Mouse (Mus musculus) gastrocnemius, adult 18-20 months (tissue): ENCODE measurements around the gene 1810010D01Rik. TPM values are rescaled to one million over a fixed set of nuclear protein-coding genes. Genes with fewer than 3 reads are reported as not detected.

Source experiments
- DNase-seq: peaks from one replicate; pipeline ENCODE4 v3.0.0; 2021; ENCODE audit warnings: low spot score
- total RNA-seq, 2 experiments: library from RNA; stranded (reverse); gene quantifications; 2 replicates each; pipeline ENCODE4 v1.2.3; 2021

The 1810010D01Rik gene
- total RNA-seq, 2 experiments from 2014 or later, result not detected

DNA sequence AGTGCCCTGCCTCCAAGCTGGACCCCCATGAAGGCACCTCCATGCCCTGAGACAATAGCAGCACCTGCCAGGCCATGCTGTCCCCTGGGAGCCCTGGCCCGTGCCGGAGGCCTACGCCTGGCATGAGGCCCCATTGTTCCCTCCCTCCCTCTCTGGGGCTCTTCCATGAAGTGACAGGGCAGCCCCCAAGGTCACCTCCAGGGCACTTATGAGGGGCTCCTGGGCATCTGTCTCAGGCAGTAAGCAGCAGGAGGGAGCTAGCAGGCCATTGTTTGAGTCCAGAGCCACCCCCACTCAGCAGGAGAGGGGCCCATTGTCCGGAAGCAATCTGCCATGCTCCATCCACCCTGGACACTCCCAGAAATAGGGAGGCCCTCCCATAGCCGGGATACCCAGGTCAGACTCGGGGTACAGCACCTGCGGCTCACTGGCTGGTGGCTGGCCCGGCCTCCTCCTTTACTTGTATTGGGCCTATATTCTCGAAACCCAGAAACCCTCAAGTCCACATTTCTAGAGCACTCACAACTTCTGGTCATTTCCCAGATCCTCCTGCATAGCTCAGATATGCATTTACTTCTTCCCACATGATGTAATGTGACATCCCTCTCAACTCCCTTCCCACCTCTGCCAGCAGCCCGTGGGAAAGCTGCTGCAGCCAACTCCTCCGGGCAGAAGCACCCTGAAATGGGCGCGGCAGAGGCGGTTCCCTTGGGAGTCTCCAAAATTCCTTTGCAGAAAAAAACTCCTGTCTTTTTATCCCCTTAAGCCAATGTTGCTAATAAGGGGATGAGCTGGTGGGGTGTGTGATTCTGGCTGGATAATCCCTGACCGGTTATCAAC, 30.9 kb downstream of the 1810010D01Rik start:
- no peak for DNase-seq

GRCm38 (mm10) chr7:145173563-145173962, 34.4 kb downstream of the 1810010D01Rik start:
- DNase-seq, result no peak

DNA sequence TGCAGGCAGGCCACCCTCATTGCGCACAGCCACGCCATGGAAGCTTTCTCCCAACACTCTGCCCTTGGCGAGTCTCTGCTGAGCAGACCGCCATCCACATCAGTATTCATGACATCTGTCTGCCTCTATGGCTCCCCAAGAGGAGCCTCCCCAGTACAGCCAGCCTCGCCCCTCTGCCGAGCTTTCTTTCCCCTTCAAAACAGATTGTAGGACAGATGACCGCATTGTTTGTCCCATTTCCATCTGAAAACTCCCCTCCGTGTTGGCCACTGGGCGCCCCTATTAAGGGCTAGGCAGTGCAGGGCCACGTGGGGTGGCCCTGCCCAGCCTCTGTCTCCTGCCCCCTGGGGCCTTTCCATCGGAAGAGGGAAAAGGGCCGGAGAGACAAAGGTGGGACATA, 34.8 kb downstream of the 1810010D01Rik start:
- DNase-seq, result no peak

DNA sequence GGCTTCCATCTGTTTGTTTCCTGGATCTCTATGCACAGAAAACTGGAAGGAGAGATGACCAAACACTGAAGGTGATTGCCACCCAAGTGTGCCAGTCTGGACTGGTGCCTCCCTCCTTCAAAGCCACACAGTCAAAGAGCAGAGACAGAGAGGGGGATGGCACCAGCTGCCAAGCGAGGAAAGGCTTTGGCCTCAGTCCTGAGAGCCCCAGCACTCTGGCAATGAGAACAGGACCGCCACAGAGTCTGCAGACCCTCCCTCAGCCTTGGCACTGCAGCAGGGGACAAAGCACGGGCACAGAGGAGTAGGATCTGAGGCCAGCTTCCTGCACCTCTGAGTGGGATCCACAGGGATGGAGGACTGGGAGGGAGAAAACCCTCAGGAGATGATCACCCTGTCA, 38.2 kb downstream of the 1810010D01Rik start:
- DNase-seq, result no peak

- DNase-seq, result no peak
Measured at GRCm38 (mm10) chr7:145159283-145160240, 48.4 kb downstream of the 1810010D01Rik start.

Other genes starting within 250 kb of the 1810010D01Rik start
- 1 to 10 TPM; 1.0 TPM for gene Tpcn2, start 75.9 kb upstream of the 1810010D01Rik start, total RNA-seq
- gene Mrgprf, start 92.7 kb upstream of the 1810010D01Rik start, total RNA-seq, result 1 to 10 TPM; 1.3 to 2.1 TPM
- gene Mrgprd, start 106.7 kb upstream of the 1810010D01Rik start, total RNA-seq, result not detected